Mouse (Mus musculus) thymus, postnatal 14 days (tissue): Measurements from ENCODE around the gene Cdkal1.
A peak's percentile ranks its signal among the peaks of the same experiment; 100 is the strongest.

Experiments used
- DNase-seq: peaks from one replicate; pipeline ENCODE4 v3.0.0; 2021

The Cdkal1 gene

DNA sequence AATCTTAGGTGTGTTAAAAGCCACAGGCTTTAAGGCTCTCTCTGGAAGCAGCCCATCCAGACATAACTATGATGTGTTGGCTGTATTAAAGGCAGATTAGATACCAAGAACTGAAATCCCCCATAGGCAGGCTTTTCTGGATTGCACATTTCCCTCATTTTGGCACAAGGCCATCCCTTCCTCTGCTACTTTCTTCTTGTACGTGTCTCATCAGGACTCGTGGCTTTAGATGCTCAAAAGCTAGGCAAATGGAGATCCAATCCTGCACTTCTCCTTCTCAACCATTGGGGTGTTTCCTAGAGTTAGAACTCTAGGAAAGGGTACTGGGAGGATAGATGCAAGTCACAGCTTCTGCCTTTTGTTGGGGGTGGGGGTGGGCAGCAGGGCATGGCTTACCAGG lies 535.1 kb downstream of the Cdkal1 start:
- no peak for DNase-seq

DNA sequence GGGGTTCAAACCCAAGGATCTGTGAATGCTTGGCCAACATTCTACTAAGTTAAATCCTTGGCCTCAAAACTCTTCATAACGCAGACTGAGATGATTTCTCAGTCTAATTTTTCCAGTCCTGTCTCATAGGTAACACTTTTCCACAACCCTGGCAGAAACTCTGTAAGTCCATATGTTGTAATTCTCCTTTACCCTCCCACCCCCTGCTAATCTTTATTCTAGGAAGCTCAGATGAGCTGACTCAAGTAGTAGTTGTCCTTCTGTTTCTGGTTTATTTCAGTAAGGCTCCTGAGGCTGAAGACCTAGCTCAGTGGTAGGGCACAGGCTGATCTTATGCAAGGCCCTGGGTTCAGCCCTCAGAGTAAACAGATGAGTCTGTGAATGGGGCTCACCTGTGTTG lies 537.8 kb downstream of the Cdkal1 start:
- no peak for DNase-seq

DNA sequence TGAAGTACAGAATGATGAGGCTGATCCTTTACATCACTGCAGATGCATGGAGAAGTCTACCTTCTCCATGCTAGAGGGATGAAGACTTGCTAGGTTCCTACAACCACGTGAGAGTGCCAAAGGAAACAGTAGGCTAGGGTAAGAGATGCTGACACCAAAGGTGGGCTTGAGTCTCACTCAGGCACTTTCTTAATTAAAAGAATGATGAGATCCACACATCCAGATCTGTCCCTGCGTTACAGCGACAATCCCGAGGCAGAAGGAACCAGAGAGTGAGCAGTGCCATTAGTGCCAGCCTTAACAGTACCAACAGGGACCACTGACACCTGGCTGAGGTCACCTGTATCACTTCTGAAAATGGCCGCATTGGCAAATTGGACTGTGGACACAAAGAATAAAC lies 539.2 kb downstream of the Cdkal1 start:
- DNase-seq = no peak

DNA sequence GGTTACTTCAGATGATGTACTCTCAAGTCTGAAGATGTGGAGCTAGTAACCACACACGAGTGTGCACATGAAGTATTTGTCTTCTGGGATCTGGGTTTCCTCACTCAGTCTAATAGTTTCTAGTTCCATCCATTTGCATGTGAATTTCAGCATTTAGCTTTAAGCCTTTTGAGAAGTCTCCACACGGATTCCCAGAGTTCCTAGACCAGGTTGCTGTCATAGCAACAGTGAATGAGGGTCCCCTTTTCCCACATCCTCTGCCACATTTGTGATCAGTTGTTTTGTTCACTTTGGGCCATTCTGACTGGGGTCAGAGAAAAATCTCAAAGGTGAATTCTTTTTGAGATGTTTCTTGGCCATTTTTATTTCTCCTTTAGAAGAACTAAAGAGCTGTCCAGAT lies 543.4 kb downstream of the Cdkal1 start:
- no peak for DNase-seq

DNA sequence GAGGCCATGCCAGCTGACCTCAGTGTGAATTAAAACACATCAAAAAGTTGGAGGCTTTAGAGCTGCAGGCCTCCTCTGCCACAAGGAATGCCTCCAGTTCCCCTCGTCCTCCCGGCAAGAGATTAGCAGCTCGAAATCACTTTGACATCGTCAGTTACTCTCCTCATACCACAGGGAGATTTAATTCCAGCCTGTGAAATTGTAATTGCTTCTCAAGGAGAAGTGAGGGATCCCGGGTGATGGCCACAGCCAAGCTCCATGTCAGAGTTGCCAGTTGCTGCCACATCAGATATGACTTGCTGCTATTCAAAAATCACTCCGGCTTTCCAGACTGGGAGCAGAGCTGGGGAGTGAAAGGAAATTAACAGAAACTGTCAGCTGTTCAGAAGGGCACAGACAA lies 548.1 kb downstream of the Cdkal1 start:
- no peak for DNase-seq

DNA sequence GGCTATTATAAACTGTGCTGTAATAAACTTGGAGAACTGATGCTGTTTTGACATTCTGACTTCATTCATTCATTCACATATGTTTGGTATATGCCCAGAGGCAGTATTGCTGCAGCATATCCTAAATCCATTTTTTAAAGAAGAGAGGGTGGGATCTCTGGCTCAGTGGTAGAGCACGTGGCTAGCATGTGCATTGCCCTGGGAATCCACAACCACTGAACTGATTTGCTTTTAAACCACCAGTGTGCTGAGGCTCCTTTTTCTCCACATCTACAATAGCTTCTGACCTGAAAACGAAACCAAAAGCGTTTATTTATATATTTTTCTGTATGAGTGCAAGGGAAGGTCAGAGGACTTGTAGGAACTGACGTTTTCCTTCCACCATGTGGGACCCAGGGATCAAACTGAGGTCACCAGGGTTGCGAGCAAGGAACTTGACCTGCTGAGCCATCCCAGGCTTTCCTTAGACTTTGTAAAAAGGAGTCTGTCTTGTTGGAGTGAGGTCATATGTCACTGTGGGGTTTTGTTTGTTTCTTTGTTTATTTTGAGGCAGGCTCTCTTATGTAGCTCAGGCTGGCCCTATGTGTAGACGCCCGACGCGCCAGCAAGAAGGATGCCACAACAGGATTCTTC lies 562.8 kb downstream of the Cdkal1 start:
- DNase-seq = no peak

DNA sequence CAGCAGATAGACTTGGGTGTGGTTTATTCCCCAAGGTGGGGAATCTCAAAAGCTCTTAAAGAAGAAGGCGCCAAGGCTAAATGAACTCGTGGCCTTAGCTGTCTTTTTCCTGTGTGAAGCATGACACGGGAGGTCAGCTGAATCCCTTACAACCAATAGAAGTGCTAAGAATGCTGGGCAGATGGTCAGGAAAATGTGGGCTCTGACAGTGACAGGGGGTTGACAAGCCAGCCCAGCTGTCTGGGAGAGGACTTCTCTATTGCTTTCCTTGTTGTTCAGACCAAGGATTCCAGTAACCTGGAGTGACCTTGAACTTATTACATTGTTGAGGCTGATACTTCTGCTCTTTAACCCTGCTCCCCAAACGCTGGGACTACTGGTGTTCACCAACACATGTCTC lies 564.9 kb downstream of the Cdkal1 start:
- DNase-seq = no peak

DNA sequence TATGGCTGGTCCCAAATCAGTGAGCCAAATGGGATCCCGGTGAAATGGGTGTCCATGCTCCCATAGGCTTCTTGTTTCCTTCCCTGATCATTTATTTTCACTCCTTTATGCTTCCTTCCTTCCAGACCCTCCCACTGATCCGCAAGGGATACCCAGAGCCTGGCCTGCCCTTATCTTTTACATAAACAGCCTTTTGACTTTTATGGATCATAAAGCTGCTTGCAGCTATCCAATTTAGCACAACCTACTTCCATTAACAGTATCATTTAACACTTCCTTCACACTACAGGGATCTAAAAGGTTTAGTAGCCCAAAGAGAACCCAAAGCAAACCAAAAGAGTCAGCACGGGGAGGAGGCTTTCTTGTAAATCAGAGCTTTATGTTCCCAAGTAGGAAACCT lies 570.4 kb downstream of the Cdkal1 start:
- DNase-seq = no peak

DNA sequence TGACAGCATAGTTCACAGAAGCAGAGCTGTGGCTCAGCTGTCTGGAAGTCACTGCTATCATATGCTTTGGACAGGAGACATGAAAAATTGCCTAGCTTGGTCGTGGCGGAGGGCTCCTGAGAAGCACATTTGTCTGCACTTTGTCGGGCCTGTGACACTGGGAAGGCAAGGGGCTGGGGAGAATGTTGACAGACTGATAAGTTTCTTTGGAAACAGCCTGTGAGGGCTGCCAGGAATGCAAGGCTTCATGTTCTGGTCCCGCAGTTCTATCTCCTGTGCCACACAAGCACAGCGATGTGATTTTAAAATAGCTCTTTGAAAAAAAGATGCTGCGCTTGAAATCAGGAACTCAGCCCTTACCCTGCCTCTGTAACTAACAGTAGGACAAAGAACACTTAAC lies 573.9 kb downstream of the Cdkal1 start:
- DNase-seq = no peak

DNA sequence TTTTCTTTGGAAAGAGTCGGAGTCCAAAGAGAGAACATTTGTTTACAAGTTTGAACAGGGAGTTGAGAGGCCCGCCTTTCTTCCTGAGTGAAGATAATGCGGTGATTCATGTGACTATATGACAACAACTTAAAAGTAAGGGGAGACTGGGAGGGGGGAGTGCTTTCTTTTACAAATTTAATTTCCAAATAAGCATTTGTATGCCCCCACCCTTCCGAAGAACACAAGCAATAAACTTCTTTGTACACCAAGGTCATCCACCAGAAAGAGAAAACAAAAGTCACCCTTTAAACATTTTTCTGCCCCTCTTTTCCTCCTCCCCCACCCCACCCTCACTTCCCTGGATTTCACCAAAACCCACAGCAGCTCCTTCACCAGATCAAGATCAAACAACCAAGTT lies 577.3 kb downstream of the Cdkal1 start:
- no peak for DNase-seq

DNA sequence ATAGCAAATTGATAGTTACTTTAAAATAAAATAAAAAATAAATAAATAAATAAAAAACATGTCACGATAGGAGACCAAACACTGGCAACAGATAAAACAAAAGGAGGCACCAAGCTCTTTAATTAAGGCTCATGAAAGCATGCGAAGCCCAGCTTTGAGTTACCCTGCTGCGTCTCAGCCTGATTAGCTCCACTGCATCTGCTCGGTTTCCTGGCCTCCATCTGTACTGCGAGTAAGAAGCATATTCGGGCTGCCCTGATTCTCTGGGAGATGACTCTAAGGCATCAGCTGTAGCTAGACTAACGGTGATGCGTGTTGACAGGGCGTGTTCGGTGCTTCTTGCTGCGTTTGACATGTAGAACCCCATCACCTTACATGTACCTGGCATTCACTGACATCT lies 581.2 kb downstream of the Cdkal1 start:
- no peak for DNase-seq

DNA sequence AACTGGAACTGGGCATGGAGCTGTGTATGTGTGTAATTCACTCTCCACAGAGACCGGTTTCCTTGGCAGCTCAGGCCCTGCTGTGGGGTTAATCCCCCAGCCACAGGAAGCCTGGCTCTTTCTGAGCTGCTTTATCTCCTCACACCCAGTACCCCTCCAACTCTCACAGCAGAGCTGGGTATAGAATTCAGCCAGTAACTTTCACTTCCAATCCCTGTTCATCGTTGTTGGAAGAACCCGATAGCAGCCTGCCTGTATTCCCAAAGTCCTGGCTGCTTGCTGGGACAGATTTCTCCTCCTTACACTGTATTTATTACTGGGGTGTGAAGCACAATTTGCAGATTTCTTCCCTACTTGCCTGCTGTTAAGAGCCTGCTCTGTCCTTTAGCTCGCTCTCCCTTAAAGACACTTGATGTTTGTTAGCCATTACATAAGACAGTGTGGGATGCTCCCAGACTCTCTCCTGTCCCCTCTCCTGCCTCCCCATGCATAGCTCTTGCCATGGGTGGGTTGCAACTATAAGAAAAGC lies 581.7 kb downstream of the Cdkal1 start:
- no peak for DNase-seq

DNA sequence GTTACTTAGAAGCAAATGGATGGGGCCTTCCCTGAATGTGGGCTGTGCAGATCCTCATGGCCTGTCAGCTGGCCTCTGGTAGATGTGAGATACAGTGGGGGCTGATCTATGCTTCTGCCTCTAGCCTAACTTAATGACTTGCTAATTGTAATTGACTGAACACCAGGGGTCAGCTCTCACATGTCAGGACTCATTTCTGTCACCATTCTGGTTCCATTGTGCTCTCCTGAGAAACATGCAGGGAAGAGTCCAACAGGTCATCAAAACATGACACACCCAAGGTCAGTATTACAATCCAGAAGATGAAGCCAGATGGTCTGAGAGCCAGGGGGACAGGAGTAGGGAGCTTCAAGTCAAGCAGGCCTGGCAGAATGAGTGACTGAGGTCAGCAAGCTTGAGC lies 584.0 kb downstream of the Cdkal1 start:
- no peak for DNase-seq

DNA sequence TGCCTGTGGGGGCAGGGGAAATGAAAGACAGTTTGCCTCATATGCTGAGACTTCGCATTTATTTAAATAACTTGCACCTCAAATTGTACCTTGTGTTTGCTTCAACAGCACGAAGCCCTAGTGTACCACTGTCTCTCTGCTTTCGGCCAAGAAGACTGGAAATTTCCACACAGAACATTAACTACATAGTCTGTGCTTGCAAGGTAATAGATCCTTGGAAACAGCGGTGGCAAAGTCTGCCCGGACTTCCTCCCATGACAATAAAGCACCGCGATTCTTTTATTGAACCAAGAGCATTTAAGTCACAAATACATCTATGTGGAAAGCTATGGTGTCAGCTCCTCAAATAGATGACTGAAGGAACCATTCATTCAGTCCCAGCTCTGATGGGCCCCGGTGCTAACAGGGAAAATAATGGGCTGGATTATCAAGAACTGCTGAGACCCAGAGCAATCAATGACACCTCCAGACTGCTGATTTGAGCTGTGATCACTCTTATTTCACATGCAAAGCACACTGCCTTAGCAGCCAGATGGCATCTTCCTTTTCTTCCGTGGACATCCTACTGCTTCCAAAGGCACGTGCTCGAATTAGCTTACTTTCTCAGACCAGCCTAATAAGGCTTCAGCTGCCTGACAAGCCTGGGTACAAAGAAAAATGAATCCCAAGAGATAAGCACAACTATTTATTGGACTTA lies 591.3 kb downstream of the Cdkal1 start:
- no peak for DNase-seq

DNA sequence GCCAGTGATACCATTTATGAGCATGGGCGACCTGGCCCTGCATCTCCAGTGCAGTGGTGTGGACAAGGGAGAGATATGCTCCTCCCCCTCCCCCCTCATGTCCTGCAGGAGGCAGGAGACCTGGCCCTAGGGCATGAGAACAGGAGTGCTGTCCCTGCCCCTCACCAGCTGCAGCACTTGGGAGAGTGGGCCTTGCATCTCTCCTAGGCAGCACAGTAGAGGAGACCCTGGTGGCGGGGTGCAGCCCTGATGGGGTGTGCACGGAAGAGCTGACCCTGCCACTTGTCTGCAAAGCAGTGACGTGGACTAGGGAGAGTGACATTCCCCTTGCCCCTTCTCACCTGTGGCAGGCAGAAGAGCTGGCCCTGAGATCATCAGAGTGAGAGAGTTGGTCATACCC lies 593.3 kb downstream of the Cdkal1 start:
- no peak for DNase-seq

DNA sequence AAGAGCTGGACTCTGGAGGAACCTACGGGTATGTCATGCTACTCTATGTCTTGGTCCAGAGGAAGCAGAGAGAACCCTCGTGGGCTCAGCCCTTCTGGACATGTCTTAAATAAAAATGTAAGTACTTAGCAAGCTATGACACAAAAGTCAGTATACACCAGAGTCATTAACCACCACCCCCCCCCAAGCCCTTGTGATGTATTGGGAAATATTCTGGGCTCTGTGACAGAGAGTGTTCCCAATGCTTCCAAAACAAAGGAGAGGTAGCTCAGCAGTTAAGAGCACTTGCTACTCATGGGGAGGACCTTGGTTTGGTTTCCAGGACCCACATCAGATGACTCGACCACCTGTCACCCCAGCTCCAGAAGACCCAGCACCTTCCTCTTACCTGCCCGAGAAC lies 606.9 kb downstream of the Cdkal1 start:
- no peak for DNase-seq

DNA sequence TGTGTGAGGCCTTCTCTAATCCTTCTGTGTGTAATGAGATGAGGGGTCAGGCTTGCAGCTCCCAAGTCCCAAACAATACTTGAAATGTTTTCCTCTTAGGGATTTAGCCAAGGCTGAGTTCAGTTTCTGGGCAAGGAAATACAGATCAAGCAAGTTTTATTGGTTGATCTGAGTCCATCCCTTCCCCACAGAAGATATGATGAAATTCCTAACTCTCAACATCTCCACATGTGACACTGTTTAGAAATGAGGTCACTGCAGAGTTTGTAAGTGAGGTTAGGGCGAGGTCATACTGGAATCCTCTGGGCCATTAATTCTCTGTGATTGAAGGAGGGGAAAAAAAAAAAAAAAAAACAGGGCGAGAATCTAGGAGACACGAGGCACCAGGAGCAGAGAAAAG lies 607.7 kb downstream of the Cdkal1 start:
- no peak for DNase-seq

DNA sequence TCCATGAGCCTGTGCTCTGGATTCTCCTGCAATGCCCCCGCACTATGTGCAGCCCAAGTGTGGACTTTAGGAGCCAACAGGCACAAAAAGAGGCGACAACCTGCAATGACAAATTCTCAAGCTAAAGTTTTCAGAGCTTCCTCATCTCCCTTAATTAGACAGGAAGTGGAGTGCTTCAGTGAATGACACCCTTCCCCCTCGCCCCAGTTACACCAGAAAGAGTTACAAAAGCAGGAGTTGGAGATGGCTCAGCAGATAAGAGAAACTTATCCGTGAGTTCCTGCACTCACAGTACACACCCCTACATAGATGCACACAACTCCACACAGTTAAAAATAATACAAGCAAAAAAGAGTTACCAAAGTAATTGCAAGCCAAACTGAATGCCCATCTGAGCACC lies 620.4 kb downstream of the Cdkal1 start:
- peak; percentile 26 for DNase-seq

DNA sequence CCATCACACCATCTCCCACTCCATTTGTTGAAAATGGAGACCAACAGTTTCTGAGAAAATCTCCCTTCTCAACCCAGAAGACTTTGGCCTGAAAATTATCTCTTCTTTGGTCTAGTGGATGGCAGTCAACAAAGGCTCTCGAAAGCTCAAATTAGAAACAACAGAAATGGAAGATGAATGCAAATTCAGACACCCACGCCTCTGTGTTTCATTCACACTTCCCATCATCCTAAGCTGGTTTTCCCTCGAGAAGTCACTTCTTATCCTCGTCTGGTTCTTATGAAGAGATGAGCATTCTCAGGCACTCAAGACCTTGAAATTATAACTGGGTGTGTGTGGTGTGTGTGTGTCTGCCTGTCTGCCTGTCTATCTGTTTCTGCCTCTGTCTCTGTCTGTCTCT lies 621.0 kb downstream of the Cdkal1 start:
- DNase-seq = no peak

DNA sequence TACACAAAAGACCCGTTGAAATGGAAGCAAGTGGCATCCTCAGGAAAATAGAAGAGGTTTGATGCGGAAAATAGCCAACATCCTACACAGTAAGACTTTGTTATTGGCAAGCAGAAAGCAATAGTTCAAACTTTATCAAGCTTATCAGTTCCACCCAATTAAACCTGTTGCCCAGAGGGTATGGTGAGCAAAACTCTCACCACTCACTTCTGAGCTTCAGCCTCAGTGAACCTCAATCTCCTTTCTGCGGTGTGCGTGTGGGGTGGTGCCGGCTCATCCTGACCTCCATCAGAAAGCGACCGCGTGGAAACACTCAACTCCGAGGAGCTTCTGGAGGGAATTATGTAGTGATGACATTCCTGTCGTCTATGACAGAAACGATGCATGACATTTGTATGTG lies 621.5 kb downstream of the Cdkal1 start:
- no peak for DNase-seq

DNA sequence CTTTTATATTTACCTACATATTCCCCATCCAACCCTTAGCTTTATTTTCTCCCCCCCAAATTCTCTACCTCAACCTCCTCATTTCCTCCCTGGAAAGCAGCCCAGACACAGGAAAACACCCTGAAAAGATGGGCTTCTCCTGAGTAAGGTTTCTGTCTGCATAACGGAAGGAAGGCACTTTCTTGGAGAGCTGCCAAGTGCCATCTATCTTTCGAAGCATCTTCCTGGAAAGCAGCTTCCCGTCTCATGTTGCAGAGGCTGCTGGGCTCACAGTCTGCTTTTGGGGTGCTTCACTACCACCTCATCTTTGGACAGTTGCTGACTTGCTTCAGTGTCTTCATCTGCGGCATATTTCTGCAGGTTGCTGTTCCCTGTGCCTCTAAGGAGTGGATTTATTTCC lies 622.8 kb downstream of the Cdkal1 start:
- DNase-seq = peak; percentile 41

DNA sequence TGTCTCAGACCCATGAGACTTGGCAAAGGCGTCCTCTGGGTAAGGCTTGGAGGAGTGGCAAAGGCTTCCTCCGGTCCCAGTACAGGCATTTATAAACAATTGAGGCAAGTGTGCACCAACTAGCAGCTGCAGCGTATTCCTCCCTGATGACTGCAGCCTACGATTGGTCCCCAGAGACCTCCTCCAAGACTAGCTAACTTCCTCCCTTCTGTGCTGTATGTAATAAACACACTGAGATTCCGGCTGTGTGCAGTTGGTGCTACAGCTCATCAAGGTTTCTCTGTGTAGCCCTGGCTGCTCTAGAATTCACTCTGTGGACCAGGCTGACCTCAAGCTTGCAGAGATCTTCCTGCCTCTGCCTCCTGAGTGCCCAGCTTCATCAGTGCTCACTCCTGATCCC lies 630.7 kb downstream of the Cdkal1 start:
- DNase-seq = peak; percentile 1

DNA sequence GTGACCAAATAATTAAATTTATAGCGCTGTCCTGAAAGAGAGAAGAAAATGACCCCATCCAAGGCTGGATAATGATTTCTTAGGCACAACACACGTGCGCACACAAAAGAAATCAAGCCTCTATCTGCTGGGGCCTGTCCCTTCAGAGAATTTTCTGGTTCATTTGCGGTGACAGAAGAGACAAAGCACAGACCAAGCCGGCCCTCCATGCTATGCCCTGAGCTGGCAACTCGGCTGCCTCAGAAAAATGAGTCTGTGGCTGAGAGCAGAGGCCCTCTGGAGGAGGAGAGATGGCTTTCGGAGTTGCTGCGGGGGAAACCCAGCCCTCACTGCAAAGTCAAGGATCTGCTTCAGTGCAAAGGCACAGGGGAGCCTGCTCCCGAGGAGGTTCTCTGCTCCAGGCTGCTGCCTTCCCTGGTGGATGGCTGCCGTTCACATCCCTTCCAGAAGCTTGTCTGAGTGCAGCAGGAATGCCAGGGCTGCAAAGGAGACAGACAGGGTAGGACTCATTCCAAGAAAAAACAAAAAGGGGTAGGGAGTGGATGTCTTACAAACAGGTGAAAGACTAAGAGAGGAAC lies 633.1 kb downstream of the Cdkal1 start:
- peak; percentile 2 for DNase-seq

DNA sequence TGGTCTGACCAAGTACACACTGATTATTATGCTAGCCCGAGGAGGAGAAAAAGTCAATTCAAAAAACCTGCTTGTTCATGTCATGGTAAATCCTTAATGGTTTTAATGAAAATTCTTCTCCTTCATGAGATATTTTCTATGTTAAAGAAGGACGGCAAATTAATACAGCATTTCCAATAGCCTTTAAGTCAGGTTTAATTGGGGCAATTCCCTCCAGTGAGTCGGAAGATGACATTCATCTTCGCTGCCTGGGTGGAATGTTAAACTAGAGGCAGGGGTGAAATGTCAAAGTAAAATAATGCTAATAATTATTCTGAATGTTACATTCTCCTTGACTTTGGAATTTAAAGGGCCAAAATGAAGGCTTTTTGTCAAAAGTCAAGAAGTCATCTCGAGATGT lies 633.8 kb downstream of the Cdkal1 start:
- no peak for DNase-seq
